Mouse (Mus musculus) stomach, embryonic 15.5 days (tissue): ENCODE data around the gene Kmt2d. TPM values are rescaled to one million over a fixed set of nuclear protein-coding genes. Genes with fewer than 3 reads are reported as not detected.

Experiments used
- ATAC-seq: fragments of 200-750 bp; cut with Nextera tagmentation; 2 replicates; pipeline ENCODE4 v1.8.0; 2017; ENCODE audit warnings: low read depth, moderate number of reproducible peaks, moderate TSS enrichment; ENCODE audit not compliant: insufficient read depth, low FRiP score
- H3K27ac ChIP-seq: fragments of 300-500 bp; sonication (generic); 2 replicates; pipeline ENCODE4 v1.5.1; 2015; ENCODE audit warnings: mild to moderate bottlenecking, inconsistent platforms
- H3K27me3 ChIP-seq: fragments of 300-500 bp; sonication (generic); replicated peaks from 2 replicates; pipeline ENCODE4 v1.6.1; 2015; ENCODE audit warnings: inconsistent platforms
- H3K36me3 ChIP-seq: fragments of 300-500 bp; sonication (generic); 2 replicates; pipeline ENCODE4 v1.6.1; 2015; ENCODE audit warnings: inconsistent platforms
- H3K4me1 ChIP-seq: fragments of 300-500 bp; sonication (generic); 2 replicates; pipeline ENCODE4 v1.6.1; 2015; ENCODE audit warnings: inconsistent platforms
- H3K4me2 ChIP-seq: fragments of 300-500 bp; sonication (generic); 2 replicates; pipeline ENCODE4 v1.6.1; 2015; ENCODE audit warnings: mild to moderate bottlenecking, inconsistent platforms
- H3K4me3 ChIP-seq: fragments of 300-500 bp; sonication (generic); replicated peaks from 2 replicates; pipeline ENCODE4 v1.5.1; 2015; ENCODE audit warnings: inconsistent platforms
- H3K9ac ChIP-seq: fragments of 300-500 bp; sonication (generic); 2 replicates; pipeline ENCODE4 v1.6.1; 2015; ENCODE audit warnings: inconsistent platforms
- H3K9me3 ChIP-seq: fragments of 300-500 bp; sonication (generic); 2 replicates; pipeline ENCODE4 v1.6.1; 2016; ENCODE audit warnings: inconsistent platforms
- WGBS: fragments of 180-500 bp; shearing (Covaris S2); methylation state at CpG from one replicate; pipeline ENCODE4 v1.1.7; 2015; 5-methylcytosine and 5-hydroxymethylcytosine counted together
- polyA plus RNA-seq: library from polyadenylated mRNA; unstranded; fragments of >200 nt; fragmentation: Nextera tagmentation; extraction: Ambion mirVana; gene quantifications from 2 replicates; pipeline ENCODE4 v1.2.1, GENCODE M21; 2015

Gene Kmt2d
- polyA plus RNA-seq, 1 experiment from 2014 or later: 10.6 TPM

- Histone ChIP-seq H3K4me3 (no peak overlapping the region), H3K36me3 (peaks cover 94% of the 10 kb centered on the region), H3K4me2 (no peak overlapping the region), H3K9me3 (no peaks in the 10 kb centered on the region), H3K27me3 (no peaks in the 10 kb centered on the region), H3K9ac (no peak overlapping the region), H3K27ac (no peak overlapping the region), H3K4me1 (no peaks in the 10 kb centered on the region)
- no peak for ATAC-seq
- 91% methylated on average over 14 of the region's 14 CpGs for WGBS
Measured at GRCm38 (mm10) chr15:98850668-98851067, 20.3 kb downstream of the Kmt2d start.

GRCm38 (mm10) chr15:98849956-98850600 is 20.9 kb downstream of the Kmt2d start:
- peaks cover 94% of the 10 kb centered on the region for H3K36me3 ChIP-seq
- H3K4me2 ChIP-seq: no peak overlapping the region
- no peaks in the 10 kb centered on the region for H3K4me1 ChIP-seq
- 86% methylated on average over 16 of the region's 16 CpGs for WGBS
- no peaks in the 10 kb centered on the region for H3K27me3 ChIP-seq
- no peaks in the 10 kb centered on the region for H3K9me3 ChIP-seq
- no peak overlapping the region for H3K4me3 ChIP-seq
- no peak for ATAC-seq
- no peak overlapping the region for H3K9ac ChIP-seq
- no peak overlapping the region for H3K27ac ChIP-seq

DNA sequence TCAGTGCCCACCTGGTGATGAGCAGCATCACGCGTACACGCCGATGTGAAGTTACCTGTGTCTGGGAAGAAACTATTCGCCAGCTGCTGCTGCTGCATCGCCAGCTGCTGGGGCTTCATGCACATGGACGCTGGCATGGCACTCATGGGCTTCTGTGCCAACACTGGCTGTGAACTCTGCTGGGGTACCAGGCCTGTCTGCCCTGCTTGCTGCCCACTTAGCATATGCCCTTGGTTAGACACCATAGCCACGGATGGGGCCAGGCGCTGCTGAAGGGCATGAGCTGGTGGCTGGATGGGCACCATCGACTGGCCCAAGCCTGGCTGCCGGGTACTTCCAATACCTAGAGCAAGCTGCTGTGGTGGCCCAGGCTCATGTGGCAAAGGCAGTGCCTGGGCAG is 21.8 kb downstream of the Kmt2d start:
- Histone ChIP-seq H3K4me2 (no peak overlapping the region), H3K36me3 (peaks cover 99% of the 10 kb centered on the region), H3K9me3 (no peaks in the 10 kb centered on the region), H3K4me3 (no peak overlapping the region), H3K27me3 (no peaks in the 10 kb centered on the region), H3K4me1 (no peaks in the 10 kb centered on the region), H3K27ac (no peak overlapping the region), H3K9ac (no peak overlapping the region)
- WGBS: 96% methylated on average over 11 of the region's 11 CpGs
- ATAC-seq: no peak

DNA sequence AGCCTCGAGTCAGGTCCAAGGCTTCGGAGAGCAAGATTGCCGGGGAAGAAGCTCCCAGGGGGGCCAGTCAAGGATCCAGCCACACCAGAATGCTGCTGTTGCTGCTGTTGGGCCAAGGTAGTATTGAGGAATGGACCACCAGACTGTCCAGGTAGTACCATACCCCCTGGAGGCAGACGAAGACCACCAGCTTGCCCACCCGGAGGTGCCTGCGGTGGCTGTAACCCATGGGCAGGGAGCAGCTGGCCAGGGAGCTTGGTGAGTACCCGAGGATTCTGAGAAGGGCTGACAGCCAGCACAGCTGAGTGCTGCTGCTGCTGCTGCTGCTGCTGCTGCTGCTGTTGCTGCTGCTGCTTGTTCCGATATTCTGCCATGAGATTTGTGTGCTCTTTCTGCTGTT is 24.9 kb downstream of the Kmt2d start:
- H3K9ac ChIP-seq: no peak overlapping the region
- WGBS: 84% methylated on average over 8 of the region's 8 CpGs
- no peak overlapping the region for H3K4me2 ChIP-seq
- no peak overlapping the region for H3K4me3 ChIP-seq
- H3K4me1 ChIP-seq: no peaks in the 10 kb centered on the region
- no peak for ATAC-seq
- H3K27me3 ChIP-seq: no peaks in the 10 kb centered on the region
- H3K36me3 ChIP-seq: peaks cover 98% of the 10 kb centered on the region
- H3K9me3 ChIP-seq: no peaks in the 10 kb centered on the region
- H3K27ac ChIP-seq: no peak overlapping the region

GRCm38 (mm10) chr15:98845149-98845548 is 25.9 kb downstream of the Kmt2d start:
- Histone ChIP-seq H3K36me3 (peaks cover 98% of the 10 kb centered on the region), H3K4me1 (no peaks in the 10 kb centered on the region), H3K9me3 (no peaks in the 10 kb centered on the region), H3K27me3 (no peaks in the 10 kb centered on the region), H3K9ac (no peak overlapping the region), H3K27ac (no peak overlapping the region), H3K4me3 (no peak overlapping the region), H3K4me2 (no peak overlapping the region)
- ATAC-seq: no peak
- WGBS: 84% methylated on average over 2 of the region's 2 CpGs

GRCm38 (mm10) chr15:98843595-98844223 is 27.3 kb downstream of the Kmt2d start:
- H3K4me3 ChIP-seq: no peak overlapping the region
- H3K4me2 ChIP-seq: no peak overlapping the region
- ATAC-seq: no peak
- WGBS: 91% methylated on average over 11 of the region's 11 CpGs
- no peak overlapping the region for H3K27ac ChIP-seq
- H3K36me3 ChIP-seq: peaks cover 98% of the 10 kb centered on the region
- H3K9ac ChIP-seq: no peak overlapping the region
- no peaks in the 10 kb centered on the region for H3K9me3 ChIP-seq
- no peaks in the 10 kb centered on the region for H3K4me1 ChIP-seq
- H3K27me3 ChIP-seq: no peaks in the 10 kb centered on the region

- Histone ChIP-seq H3K27ac (no peak overlapping the region), H3K9me3 (no peaks in the 10 kb centered on the region), H3K4me1 (no peaks in the 10 kb centered on the region), H3K4me3 (no peak overlapping the region), H3K27me3 (no peaks in the 10 kb centered on the region), H3K9ac (no peak overlapping the region), H3K4me2 (no peak overlapping the region), H3K36me3 (peaks cover 91% of the 10 kb centered on the region)
- 89% methylated on average over 30 of the region's 30 CpGs for WGBS
- ATAC-seq: no peak
Measured at GRCm38 (mm10) chr15:98839671-98840585, 31.1 kb downstream of the Kmt2d start.

DNA sequence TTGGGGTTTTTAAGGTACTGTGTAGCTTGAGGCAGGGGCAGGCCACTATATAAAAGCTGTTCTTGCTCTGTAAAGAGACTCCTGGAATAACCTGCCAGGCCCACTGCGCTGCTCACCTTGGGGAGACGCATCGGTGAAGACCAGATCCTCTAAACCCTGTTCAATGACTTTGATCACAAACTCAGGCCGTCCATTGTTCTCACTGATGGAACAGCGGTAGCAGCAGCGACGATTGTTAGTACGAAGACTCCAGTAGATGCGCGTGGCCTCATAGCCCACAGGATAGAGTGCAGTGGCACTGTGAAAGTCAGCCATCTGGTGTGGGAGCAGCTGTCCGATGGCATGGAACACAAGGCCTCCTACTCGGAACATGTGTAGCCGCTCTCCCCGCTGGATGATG is 31.8 kb downstream of the Kmt2d start:
- Histone ChIP-seq H3K9me3 (no peaks in the 10 kb centered on the region), H3K4me3 (no peak overlapping the region), H3K36me3 (peaks cover 91% of the 10 kb centered on the region), H3K4me2 (no peak overlapping the region), H3K27me3 (no peaks in the 10 kb centered on the region), H3K4me1 (no peaks in the 10 kb centered on the region), H3K27ac (no peak overlapping the region), H3K9ac (no peak overlapping the region)
- 92% methylated on average over 14 of the region's 14 CpGs for WGBS
- ATAC-seq: no peak

GRCm38 (mm10) chr15:98837743-98838103 is 33.3 kb downstream of the Kmt2d start:
- Histone ChIP-seq H3K9ac (no peak overlapping the region), H3K27me3 (no peaks in the 10 kb centered on the region), H3K9me3 (no peaks in the 10 kb centered on the region), H3K4me1 (no peaks in the 10 kb centered on the region), H3K27ac (no peak overlapping the region), H3K4me2 (no peak overlapping the region), H3K36me3 (peaks cover 87% of the 10 kb centered on the region), H3K4me3 (no peak overlapping the region)
- no peak for ATAC-seq
- WGBS: 72% methylated on average over 4 of the region's 4 CpGs

DNA sequence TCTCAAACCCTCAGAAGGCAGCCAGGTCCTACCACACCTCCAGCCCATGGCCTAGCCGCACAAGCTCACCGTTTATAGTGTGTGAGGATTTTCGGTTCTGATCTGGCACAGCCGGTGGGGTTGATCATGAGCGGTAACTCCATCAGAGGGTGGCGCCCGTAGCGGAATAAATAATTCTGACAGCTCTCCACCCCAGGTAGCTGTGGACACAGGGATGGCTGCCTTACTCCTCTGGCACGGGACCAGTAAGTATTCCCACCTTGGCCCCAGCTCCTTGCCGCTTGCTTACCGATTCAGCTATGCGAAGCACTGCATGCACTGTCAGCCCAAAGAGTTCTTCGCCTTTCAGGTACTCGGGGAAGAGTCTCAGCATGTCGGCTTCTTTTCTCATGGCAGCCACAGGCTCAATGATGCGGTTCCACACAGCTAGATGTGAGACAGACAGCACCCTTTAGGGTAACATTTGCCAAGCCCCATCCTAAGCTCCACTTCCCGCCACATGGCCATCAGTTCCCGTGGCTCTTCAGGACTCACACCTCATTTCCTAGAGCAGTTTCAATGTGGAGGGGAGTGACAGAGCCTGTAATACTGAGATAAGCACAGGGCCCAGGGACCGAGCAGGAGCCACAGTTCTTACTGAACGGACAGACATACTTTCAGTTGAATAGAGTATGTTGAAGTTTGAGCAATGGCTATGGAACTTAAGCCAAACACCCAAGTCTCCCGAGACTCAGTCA is 33.8 kb downstream of the Kmt2d start:
- no peaks in the 10 kb centered on the region for H3K4me1 ChIP-seq
- H3K9ac ChIP-seq: no peak overlapping the region
- H3K27me3 ChIP-seq: no peaks in the 10 kb centered on the region
- no peaks in the 10 kb centered on the region for H3K9me3 ChIP-seq
- H3K4me2 ChIP-seq: no peak overlapping the region
- 90% methylated on average over 21 of the region's 21 CpGs for WGBS
- ATAC-seq: peak; percentile 60; the same call in 1 of the 2 replicates
- H3K27ac ChIP-seq: no peak overlapping the region
- no peak overlapping the region for H3K4me3 ChIP-seq
- H3K36me3 ChIP-seq: peaks cover 83% of the 10 kb centered on the region

DNA sequence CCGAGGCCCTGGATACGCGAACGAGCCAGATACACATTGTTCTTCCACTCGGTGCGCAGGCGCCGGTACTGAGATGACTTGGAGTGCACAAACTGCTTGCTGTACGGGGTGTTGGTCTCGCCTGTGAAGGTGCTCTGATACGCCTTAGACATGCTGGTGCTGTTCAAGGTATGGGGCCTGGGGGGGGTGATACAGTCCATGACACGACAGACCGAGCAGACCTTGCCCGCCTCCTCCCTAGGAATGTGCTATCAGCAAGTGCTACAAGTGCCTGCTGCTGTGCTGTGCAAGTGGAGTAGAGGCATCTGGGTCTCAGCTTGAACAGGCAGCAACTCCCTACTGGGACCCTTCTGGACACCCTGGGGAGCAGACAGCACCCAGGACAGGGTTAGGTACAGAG is 35.7 kb downstream of the Kmt2d start:
- no peak for ATAC-seq
- no peaks in the 10 kb centered on the region for H3K27me3 ChIP-seq
- H3K9ac ChIP-seq: no peak overlapping the region
- no peak overlapping the region for H3K4me2 ChIP-seq
- H3K4me1 ChIP-seq: no peaks in the 10 kb centered on the region
- no peak overlapping the region for H3K27ac ChIP-seq
- H3K4me3 ChIP-seq: no peak overlapping the region
- H3K9me3 ChIP-seq: no peaks in the 10 kb centered on the region
- H3K36me3 ChIP-seq: peaks cover 65% of the 10 kb centered on the region
- WGBS: 92% methylated on average over 14 of the region's 14 CpGs
